8 mouse cellular contexts compared by ENCODE assay signal in genomic region chr1:72871697-72872411, GRCm38 (mm10). TPM values are rescaled to one million over a fixed set of nuclear protein-coding genes. Genes with fewer than 3 reads are reported as not detected.
A peak's percentile ranks its signal among the peaks of the same experiment; 100 is the strongest.
DNase-seq lines count a peak whose midpoint lies in the region.

No protein-coding gene starts in this region.

- DNase-seq in thymus, postnatal 0 days (ENCODE audit: low spot score): peak; percentile 23
- DNase-seq in thymus, adult 18-20 months: no peak
- DNase-seq in embryo, embryonic 10.5 days (ENCODE audit: low spot score): peak; percentile 67
- DNase-seq in hindbrain, embryonic 10.5 days (ENCODE audit: low spot score): peak; percentile 47
- DNase-seq in left cerebral cortex, postnatal 14 days (ENCODE audit: low spot score in 2 of 2): peak; percentile 71 to 90
- DNase-seq in neural tube, embryonic 10.5 days (ENCODE audit: extremely low spot score, low spot score): peak; percentile 57
- no peak for DNase-seq in spleen, postnatal 36 days (ENCODE audit: low spot score in 2 of 2)
- DNase-seq in spleen, adult 12 weeks (ENCODE audit: low spot score): no peak

- peak overlapping the region; percentile 69 for H3K4me3 ChIP-seq in hindbrain, embryonic 10.5 days

- intact Hi-C loops in left cerebral cortex, postnatal 14 days (cut with DNase I): loop anchor here (10.0 kb wide), 2 partner anchors 513 to 663 kb away; no protein-coding TSS in a partner anchor

- no peaks in the 10 kb centered on the region for H3K9me3 ChIP-seq in hindbrain, embryonic 10.5 days

- H3K4me1 ChIP-seq in hindbrain, embryonic 10.5 days (replicated peaks): peaks cover 83% of the 10 kb centered on the region

- peaks cover 51% of the 10 kb centered on the region for H3K27me3 ChIP-seq in hindbrain, embryonic 10.5 days (ENCODE audit: insufficient read depth, poor library complexity, severe bottlenecking)

- H3K36me3 ChIP-seq in hindbrain, embryonic 10.5 days: 0 out of 2 replicates have a peak, but pooled peaks cover 5% of the 10 kb centered on the region

- peak overlapping the region; percentile 84 for H3K27ac ChIP-seq in hindbrain, embryonic 10.5 days

- WGBS in hindbrain, embryonic 10.5 days: under 1% methylated on average over 34 of the region's 34 CpGs

RNA-seq across cellular contexts. Expression of gene Igfbp5, which starts 2.8 kb away (rescaled TPM):
- 3.0 and 3.5 TPM in 2 replicates for polyA plus RNA-seq in thymus, postnatal 0 days (2015; fragmentation: Nextera tagmentation; extraction: Ambion mirVana)
- 35.4 and 40.7 TPM in 2 replicates for polyA plus RNA-seq in hindbrain, embryonic 10.5 days (2016; fragmentation: Nextera tagmentation; extraction: Ambion mirVana)
- 10 to 100 TPM; 65.5 to 79.3 TPM for total RNA-seq in left cerebral cortex, postnatal 14 days (2021)

RNA-seq across cellular contexts. Expression of gene Igfbp2, which starts 47.6 kb away (rescaled TPM):
- polyA plus RNA-seq in thymus, postnatal 0 days (2015; fragmentation: Nextera tagmentation; extraction: Ambion mirVana): 37.3 and 38.8 TPM in 2 replicates
- polyA plus RNA-seq in hindbrain, embryonic 10.5 days (2016; fragmentation: Nextera tagmentation; extraction: Ambion mirVana): 493 and 750 TPM in 2 replicates
- total RNA-seq in left cerebral cortex, postnatal 14 days (2021): 100 to 1,000 TPM; 102 to 116 TPM

Comparison
In these comparisons a context has a peak if more than half of its experiments do, and no peak if none do; other contexts are left out.
1. DNase-seq: peak in thymus, postnatal 0 days (single experiment), embryo, embryonic 10.5 days (single experiment), hindbrain, embryonic 10.5 days (single experiment), left cerebral cortex, postnatal 14 days (2 of 2) and neural tube, embryonic 10.5 days (single experiment); none in thymus, adult 18-20 months (0 of 2), spleen, postnatal 36 days (0 of 2) and spleen, adult 12 weeks (single experiment).
2. RNA of gene Igfbp2, which starts 47.6 kb away (polyA plus RNA-seq): 493 to 750 TPM in hindbrain, embryonic 10.5 days; 37.3 to 38.8 TPM in thymus, postnatal 0 days; every median in the first group is over 10 times any median in the second.